Mouse (Mus musculus): ENCODE measurements at regions not wholly inside any gene's neighbourhood (a gene's known extent, or its start where the extent isn't known, plus 50 kb on each side); places are given as distances from the start of the nearest gene placed in this dataset.

DNA sequence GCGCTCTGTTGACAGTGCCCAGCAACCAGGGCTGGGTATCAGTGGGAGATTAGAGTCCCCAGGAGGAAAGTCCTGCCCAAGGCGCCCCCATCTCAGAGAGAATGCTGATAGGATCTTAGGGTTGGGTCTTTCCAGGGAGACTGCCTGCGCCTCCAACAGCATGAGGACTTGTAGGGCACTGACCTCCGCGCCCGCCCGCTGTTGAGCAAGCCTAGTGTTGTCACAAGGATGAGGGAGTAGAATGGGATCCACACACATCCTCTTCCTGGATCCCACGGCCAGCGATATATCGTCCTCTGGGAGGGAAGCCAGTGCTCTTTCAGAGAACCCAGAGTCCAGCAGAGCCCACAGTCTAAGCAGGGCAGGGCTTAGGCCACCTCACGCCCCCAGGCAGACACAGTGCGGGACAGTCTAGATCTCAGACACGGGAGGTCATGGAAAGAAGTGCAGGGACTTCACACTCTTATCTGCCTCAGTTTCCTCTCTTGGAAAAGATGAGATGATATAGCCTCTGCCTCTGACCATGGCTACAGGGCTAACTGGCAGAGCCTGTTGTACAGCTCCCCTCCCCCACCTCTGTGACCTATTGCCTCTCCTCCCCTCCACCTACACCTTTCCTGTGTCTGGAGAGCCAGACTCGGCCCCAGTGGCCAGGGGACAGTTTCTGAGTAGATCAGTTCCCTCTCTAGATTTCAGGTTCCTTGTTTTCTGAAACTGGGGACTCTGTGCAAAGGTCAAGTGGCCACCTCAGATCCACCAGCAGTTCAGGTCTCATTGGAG is 52.0 kb upstream of the Dusp5 start:
- no peak for DNase-seq (ENCODE audit: low spot score in 2 of 2)
- intact Hi-C loops (cut with DNase I) = no loop called here

DNA sequence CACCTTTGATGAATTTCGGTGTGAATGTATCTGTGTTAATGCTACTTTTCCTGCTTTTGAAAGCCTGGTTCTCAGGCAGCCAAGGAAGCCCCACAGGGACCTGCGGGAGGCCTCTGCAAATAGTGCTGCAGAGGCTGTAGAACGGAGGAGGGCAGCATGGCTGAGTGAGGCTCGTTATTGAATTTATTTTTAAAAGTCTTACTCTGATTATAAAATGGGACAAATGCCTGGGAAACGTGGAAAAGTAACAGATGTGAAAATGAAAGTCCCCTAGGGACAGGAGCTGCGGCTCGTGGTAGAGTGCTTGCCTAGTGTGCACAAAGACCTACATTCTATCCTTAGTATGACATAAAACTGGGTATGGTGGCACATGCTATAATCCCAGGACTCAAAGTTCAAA is 59.7 kb upstream of the Dusp5 start:
- intact Hi-C loops (cut with DNase I) = no loop called here
- DNase-seq (ENCODE audit: low spot score in 2 of 2) = peak; percentile 37 to 59

DNA sequence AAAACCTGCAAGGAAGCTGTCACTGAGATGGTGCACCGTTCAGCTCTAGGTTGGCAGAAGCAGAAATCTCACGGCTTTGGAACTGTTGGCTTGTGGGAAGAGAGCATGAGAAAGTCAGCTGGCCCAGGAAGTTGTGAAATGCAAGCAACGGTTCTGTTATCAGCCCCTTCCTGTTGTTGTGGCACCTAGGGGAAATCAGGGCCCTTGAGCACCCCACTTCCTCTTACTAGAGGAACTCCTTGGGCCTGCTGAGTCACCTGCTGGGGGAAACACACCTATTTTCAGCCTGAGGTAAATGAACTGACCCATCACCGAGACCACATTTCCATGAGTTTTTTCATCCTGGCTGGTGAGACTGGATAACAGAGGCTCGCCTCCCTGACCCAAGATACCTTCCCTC is 64.2 kb upstream of the Dusp5 start:
- no peak for DNase-seq (ENCODE audit: low spot score in 2 of 2)
- intact Hi-C loops (cut with DNase I) = no loop called here

DNA sequence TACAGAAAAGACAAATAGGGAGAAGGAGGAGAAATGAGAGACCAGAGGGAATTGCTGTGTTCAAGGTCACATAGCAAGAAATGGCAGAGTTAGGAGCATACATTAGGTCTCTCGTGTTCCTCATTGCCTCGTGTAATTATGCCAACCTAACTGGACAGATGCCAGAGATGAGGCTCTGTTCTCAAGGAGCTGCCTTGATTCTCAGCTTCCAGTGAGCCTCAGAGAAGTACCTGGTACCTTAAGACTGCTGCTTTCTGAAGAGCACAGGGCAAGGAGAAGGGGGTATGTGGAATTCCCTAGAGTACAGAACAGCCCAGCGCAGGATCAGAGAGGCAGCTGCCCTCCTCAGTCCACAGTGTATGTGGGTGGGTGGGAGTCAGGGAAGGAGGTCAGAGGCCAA is 64.8 kb upstream of the Dusp5 start:
- intact Hi-C loops (cut with DNase I) = no loop called here
- no peak for DNase-seq (ENCODE audit: low spot score in 2 of 2)

DNA sequence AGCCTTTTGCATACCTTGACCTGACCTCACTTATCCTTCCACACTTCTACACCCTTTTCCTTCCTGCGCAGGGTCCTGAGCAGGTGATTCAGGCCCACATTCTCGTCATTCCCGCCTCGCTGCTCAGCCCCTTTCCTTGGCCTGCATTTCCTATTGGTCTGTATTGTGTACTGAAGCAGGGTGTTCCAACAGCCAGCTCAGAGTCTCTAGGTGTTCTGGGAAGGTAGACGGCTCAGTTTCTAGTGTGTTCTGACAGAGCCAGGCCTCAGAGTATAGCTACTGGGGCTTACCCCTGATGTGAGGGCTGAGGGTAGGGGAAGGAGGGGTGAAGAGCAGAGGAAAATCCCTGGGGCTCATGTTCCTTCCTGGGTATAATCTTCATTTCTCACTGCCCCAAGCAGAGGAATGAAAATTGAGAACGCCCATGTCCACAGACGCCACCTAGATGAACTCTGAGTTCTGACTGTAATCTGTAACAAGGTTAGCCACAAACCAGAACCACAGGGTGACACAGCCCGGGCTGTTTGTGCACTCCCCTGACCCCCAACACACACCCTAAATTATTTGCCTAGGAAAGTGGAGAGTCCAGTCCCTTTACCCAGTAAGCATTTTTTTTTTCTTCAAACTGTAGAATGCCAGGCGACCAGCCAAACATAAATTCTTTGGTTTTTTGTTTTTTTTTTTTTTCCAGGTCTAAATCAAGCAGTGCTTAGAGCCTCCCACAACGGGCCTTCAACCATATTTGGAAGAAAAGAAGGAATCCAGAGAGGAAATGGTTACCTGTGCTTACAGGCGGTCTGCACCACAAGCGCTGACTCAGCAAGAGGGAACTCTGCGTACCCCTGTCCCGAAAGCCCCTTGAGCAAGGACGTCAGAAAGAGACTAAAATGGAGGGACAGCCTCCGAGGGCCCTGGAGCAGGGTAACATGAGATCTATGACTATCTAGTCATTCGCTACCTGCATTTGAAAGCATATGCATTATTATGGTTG is 67.6 kb upstream of the Dusp5 start:
- DNase-seq (ENCODE audit: low spot score in 2 of 2) = no peak
- intact Hi-C loops (cut with DNase I) = no loop called here

DNA sequence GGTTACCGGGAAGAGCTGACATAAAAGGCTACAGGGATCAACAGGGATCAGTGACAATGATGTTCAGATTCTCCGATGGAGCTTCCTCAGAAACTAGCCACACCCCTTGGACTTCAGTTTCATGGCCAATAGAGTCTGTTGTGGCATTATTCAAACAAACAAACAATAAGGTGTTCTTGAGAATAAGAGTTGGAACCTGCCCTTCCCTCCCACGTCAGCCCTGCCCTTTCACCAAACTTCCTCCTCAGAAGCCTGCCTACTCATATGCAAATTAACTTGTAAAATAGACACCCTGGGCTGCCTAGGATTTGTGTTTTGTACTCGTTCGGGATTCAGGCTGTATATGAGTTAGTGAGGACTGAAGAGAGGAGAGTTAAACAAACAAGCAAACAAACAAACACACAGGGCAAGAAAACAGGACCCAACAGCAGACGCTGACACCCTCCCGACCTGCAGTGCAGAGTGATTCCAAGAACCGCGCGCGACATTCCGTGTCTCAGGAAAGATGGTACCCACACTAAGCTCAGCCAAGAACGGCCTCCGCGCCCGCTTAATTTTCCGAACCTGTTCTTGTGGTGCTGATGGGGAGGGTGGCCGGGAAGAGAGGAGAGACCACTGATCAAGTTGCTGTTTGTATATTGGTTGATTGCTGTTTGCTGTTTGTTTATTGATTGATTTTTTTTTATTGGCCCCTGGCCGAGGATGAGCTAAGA is 68.4 kb upstream of the Dusp5 start:
- intact Hi-C loops (cut with DNase I) = no loop called here

DNA sequence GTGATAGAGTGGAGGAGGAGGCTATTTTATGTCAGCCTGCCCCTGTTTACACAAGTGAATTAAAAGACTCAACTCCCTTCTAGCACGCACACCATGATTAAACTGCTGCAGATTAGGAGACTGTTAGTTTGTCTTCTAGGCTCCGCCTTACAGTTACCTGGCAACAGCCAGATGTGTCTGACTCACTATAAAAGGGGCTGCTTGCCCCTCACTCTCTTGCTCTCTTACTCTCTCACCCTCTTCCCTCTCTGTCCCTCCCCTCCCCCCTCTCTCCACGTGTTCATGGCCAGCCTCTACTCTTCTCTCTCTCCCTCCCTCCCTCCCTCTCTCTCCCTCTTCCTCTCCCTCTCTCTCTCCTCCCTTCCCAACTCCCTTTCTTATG is 69.0 kb upstream of the Smndc1 start:
- no peak for DNase-seq (ENCODE audit: low spot score in 2 of 2)
- intact Hi-C loops (cut with DNase I) = no loop called here

More for the DNA sequence above, 68.4 kb upstream of the Dusp5 start:
- DNase-seq (ENCODE audit: low spot score in 2 of 2) = no peak

DNA sequence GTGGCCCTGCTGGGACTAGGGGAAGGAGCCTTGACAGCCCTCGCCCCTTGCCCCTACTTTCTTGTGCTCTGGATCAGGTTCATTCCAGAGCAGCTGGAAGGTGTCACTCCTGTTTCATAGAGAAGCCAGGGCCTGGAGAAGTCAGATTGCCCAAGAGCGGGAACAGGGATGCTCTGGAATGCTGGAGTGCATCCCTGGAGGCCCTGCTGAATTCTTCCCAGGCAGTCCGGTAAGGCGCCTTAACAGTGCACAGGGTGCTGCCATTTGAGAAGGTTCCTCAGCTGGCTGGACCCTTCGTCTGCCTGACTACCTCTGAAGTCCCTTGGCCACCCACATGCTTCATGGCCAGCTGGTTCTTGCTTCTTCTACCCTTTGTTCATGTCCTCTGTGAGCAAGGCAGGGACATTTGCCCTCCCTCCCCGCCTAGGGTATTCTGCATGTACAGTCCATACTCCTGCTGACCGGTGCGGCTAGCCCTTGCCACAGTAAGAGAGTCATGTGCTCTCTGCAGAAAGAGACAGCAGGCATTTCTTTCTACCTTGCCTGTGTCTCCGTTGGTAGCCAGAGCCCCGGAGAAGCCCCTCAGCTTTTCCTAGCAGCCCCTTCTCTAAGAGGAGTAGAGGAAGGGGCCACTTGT is 68.5 kb upstream of the Smndc1 start:
- intact Hi-C loops (cut with DNase I) = no loop called here
- DNase-seq (ENCODE audit: low spot score in 2 of 2) = no peak

DNA sequence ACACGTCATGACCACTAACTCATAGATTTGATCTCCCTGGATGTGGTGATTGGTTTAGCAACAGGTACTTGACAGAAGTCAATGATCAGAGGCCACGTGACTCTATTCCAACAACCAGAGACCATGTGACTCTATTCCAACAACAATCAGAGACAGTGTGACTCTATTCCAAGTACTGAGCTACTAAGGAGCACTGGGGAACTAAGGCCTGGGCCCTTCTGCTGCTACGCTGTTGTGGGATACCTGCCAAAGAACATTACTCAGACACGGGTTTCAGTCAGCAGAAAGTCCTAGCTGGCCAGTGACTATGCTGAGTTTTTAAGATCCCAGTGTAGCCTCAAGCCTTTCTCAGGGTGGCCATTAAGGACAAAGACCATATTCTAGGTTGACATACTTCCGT is 66.3 kb upstream of the Smndc1 start:
- no peak for DNase-seq (ENCODE audit: low spot score in 2 of 2)
- intact Hi-C loops (cut with DNase I) = no loop called here

DNA sequence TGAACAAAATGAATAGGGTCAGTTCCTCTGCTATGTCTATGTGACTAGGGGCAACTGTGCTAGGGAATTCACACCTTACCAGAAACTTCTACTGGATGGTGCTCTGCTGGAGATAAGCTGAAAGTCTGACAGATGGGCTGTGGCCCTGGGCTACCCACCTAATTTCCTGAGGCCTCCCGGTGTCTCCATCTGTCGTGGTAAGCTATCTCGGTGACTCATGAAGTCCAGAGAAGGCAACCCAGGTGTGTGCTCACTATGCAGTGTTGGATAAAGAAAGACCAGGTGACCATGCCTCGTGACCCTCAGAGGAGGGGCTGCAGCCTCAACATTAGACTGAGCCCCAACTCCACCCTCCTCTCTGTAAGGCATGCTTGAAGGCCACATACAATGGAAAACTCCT is 64.2 kb upstream of the Smndc1 start:
- intact Hi-C loops (cut with DNase I) = no loop called here
- no peak for DNase-seq (ENCODE audit: low spot score in 2 of 2)

DNA sequence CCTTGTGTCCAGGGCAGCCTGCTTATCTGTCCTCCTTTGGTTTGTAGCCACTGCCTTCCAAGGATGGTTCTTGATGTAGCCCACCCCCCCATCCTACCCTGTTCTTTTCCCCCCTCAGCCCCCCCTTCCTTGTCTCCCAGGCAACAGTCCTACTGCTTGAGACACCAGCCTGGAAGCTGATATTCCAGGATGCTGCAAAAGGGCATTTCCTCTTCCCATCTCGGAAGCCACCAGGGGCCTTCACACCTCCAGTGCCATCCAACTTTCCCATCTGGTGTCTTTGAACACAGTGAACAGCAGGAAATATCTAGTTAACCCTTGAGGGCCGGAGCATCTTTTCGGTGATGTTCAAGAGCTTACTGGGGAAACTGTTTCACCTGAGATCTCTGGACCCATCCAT is 63.7 kb upstream of the Smndc1 start:
- DNase-seq (ENCODE audit: low spot score in 2 of 2) = no peak
- intact Hi-C loops (cut with DNase I) = no loop called here

DNA sequence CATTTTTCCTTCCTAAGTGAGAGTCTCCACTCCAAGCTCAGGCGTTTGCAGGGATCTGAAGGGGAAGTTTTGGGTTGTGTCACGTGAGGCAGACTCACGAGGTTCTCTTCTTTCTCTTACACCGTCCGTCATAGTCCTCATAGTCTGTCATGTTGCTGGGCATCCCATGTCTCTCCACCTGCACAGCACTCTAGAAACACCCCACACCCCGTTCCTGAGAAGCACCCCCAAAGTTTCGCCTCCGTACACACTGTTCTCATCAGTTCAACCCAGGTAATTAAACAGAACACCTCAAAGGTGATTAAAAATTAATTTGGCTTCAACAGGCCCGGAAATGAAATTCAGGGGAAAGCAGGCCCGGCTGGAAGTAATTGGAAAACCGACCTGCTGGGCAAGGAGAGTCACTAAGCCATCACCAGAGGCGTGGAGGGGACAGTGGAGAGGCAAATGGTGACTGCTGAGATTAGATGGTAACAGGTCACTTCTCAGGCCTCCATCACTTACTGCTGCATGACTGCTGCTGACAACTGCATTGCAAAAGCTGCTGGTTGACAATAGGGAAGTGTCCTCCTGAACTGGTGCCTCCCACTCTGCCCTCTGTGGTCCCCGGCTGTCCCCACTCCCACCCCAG is 63.1 kb upstream of the Smndc1 start:
- DNase-seq (ENCODE audit: low spot score in 2 of 2) = no peak
- intact Hi-C loops (cut with DNase I) = no loop called here

DNA sequence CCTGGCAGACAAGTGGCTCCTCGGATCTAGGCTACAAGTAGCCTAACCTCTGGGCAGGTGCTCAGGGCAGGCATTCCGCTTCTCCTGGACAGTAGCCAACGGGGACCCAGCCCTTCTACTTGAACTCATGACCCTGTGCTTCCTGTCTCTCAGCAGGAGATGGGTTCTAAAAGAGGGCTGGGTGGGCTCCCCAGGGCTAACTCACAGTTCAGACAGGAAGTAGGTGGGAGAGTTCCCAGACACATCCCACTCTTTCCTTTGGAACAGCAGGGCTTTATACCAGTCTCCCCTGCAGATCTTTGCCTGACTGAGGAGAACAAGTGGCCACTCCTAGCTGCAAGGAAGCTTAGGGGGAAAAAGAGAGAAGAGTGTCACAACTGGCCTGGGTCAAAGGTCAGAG is 62.0 kb upstream of the Smndc1 start:
- intact Hi-C loops (cut with DNase I) = no loop called here
- DNase-seq (ENCODE audit: low spot score in 2 of 2) = no peak

DNA sequence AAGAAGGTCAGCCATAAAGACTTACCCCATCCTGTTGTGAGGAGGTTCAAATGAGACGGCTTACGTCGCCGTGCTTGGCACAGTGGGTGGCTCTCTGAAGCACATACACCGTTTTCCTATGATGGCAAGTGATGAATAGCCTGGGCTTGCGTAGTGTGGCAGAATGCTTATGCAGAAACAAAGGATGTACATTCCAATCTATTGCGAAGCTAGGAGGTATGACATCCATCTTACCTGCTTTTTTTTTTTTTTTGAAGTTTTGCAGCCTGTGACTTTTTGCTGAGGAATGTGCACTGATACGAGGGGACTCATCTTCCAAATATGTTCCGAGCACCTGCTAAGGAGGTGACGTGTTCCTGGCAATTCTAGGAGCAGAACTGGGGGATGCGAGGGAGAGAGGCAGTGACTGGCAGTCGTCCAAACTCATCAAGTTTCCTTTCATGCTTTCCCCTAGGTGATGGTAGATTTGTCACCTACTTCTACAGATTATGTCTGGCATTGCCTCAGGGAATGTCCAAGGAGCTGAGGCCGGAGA is 61.1 kb upstream of the Smndc1 start:
- intact Hi-C loops (cut with DNase I) = no loop called here
- peak in 1 of 2 experiments; percentile 28 for DNase-seq (ENCODE audit: low spot score in 2 of 2)

DNA sequence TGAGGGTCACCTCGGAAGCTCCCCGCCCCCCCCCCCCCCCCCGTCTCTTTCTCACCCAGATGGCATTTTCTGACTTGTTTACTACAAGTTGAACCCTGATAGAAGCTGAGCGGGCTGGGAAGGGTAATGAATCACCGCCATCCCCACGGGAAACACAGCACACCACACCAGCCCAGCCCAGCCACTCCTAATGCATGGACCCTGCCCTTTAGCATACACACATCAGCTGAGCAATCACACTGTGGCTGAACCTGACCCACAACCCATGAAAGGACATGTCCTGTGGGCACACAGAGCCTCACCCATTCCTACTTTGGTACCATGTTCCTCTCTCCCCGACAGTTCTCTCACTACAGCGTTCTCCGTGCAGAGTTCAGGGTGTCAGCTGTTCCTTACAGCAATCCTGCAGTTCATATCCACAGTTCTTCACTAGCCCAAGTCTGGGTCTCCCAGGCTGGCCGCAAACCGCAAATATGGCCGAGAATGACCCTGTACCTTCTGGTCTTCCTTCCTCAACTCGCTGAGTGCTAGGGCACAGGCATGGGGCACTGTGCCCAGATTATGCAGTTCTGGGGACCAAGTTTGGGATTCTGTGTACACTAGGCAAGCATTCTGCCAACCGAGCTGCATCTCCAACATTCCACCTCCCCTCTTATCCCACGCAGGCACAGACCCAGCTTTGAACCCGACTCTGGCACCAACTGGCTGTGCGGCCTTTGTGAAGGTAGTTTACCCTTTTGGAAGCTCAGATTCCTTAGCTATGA is 60.4 kb upstream of the Smndc1 start:
- DNase-seq (ENCODE audit: low spot score in 2 of 2) = no peak
- intact Hi-C loops (cut with DNase I) = no loop called here

DNA sequence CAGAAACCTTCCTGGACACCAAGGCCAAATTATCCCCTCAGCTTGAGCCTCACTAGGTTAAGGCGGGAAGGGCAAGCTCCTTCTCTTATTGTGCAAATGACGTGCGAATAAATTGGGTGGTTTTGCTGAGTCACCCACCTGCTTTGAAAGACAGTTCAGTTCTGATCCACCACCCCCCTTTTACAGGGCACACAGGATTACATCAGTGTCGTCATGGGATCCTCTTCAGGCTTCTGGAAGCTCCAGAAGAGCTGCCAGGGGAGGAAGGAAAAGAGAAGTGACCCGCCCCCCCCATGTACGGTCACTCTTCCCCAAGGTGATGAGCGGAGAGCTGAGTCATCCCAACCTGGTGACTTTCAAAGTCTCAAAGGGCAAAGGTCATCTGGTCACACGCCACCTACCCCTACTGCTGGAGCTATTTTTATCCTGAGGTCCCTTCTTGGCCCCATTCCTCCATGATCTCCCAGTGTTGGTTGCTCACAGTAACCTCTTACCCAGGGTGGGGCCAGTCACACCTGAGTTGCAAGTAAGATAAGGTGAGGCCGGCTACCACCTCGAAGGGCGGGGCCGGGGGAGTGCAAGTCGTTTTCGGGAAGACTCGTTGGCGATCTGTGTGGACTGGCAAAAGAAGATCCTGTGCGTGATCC is 58.9 kb upstream of the Smndc1 start:
- intact Hi-C loops (cut with DNase I) = no loop called here
- DNase-seq (ENCODE audit: low spot score in 2 of 2) = no peak

DNA sequence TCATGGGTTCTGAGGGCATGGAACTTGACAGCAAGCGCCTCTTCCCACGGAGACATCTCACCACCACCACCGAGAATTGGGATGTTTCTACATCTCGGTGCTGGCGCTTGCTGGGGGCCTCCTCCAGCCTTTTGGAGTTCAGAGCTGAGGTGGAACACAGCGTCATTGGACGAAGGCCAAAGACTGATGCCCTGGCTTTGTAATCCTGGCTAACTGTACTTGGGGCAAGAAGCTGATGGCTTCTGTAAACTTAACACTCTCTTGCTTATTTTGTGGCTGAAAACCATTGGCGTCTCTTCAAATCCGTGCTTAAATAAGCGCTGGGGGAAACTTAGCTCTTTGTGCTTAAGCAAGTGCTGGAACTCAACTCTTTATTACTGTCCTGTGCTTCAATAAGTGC is 57.8 kb upstream of the Smndc1 start:
- intact Hi-C loops (cut with DNase I) = no loop called here
- no peak for DNase-seq (ENCODE audit: low spot score in 2 of 2)

DNA sequence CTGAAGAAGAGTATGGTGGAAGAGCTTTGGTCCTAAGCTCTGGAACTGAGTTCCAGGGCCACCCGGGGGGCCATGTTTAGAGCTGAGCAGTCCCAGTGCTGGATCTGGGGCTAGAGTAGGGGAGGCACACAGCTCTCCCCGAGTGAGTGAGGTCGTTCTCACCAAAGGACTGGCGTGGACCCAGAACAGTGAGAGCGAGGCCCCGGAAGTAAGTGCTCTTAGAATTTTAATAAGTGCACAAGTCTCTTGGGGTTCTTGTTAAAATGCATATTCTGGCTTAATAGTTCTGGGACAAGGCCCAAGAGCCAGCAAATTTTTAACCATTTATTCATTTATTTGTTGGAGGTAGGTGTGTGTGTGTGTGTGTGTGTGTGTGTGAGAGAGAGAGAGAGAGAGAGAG is 57.4 kb upstream of the Smndc1 start:
- DNase-seq (ENCODE audit: low spot score in 2 of 2) = no peak
- intact Hi-C loops (cut with DNase I) = no loop called here

Measured in left cerebral cortex, postnatal 36 days (tissue).